Comparison of ENCODE assay signal across 8 mouse cellular contexts in genomic region chr1:133225963-133226660, GRCm38 (mm10).
A peak's percentile ranks its signal among the peaks of the same experiment; 100 is the strongest.
DNase-seq lines count a peak whose midpoint lies in the region; ATAC-seq and TF ChIP-seq lines count a peak whose summit lies in the region.

No protein-coding gene starts in this region.

- TF ChIP-seq POLR2A in cortical plate, adult 2 months (IDR thresholded peaks at IDR 0.05; ENCODE audit: extremely low read depth, insufficient read depth, low read length) = no peak

- 28% methylated on average over 9 of the region's 9 CpGs for WGBS in heart, embryonic 15.5 days

- intact Hi-C loops in gastrocnemius, adult 2 months (cut with DNase I) = loop anchor here (5.0 kb wide), 2 partner anchors 36 to 81 kb away; partner anchors contain the start of gene Golt1a
- intact Hi-C loops in gastrocnemius, postnatal 36 days (cut with DNase I) = loop anchor here (5.0 kb wide), 1 partner anchor 39 kb away; no protein-coding TSS in a partner anchor

- peak; percentile 32; the same call in 1 of the 2 replicates for ATAC-seq in heart, embryonic 15.5 days (replicated peaks; ENCODE audit: insufficient number of reproducible peaks, insufficient read depth, low FRiP score, low read depth)
- ATAC-seq in megakaryocyte-erythroid progenitor cell, adult 5-6 weeks (replicated peaks; ENCODE audit: low FRiP score, low TSS enrichment, poor library complexity, severe bottlenecking) = 0 out of 2 replicates have a peak, but pooled peaks have one; percentile 25

- H3K36me3 ChIP-seq in heart, embryonic 15.5 days = no peaks in the 10 kb centered on the region

- H3K4me2 ChIP-seq in heart, embryonic 15.5 days = peak overlapping the region; percentile 34

- no peaks in the 10 kb centered on the region for H3K27me3 ChIP-seq in heart, embryonic 15.5 days

- DNase-seq in gastrocnemius, adult 2 months = peak; percentile 83
- no peak for DNase-seq in gastrocnemius, postnatal 36 days
- peak; percentile 48 for DNase-seq in layer of hippocampus, adult 9-11 months
- peak; percentile 64 for DNase-seq in thymus, postnatal 14 days
- DNase-seq in spleen, adult 12 weeks (ENCODE audit: low spot score) = no peak

- H3K9me3 ChIP-seq in heart, embryonic 15.5 days (replicated peaks) = no peaks in the 10 kb centered on the region

- H3K9ac ChIP-seq in heart, embryonic 15.5 days = 0 out of 2 replicates have a peak overlapping the region, but pooled peaks have one; percentile 9

- H3K4me3 ChIP-seq in gastrocnemius, adult 2 months = peak overlapping the region; percentile 61
- H3K4me3 ChIP-seq in cortical plate, adult 2 months (ENCODE audit: insufficient read depth, low read length) = no peak overlapping the region
- H3K4me3 ChIP-seq in heart, embryonic 15.5 days = no peak overlapping the region

- TF ChIP-seq CTCF in gastrocnemius, adult 2 months (IDR thresholded peaks at IDR 0.05) = peak; percentile 69
- TF ChIP-seq CTCF in cortical plate, adult 2 months (IDR thresholded peaks at IDR 0.05; ENCODE audit: extremely low read depth, insufficient read depth, low read length) = peak; percentile 25

- peaks cover 8% of the 10 kb centered on the region for H3K4me1 ChIP-seq in cortical plate, adult 2 months (ENCODE audit: control insufficient read depth, insufficient read depth, low read length)
- H3K4me1 ChIP-seq in heart, embryonic 15.5 days (replicated peaks) = peaks cover 52% of the 10 kb centered on the region

- H3K27ac ChIP-seq in gastrocnemius, adult 2 months = peak overlapping the region; percentile 89
- H3K27ac ChIP-seq in cortical plate, adult 2 months (ENCODE audit: insufficient read depth, low read length) = no peak overlapping the region
- peak overlapping the region; percentile 94 for H3K27ac ChIP-seq in heart, embryonic 15.5 days

Comparison
In these comparisons a context has a peak if more than half of its experiments do, and no peak if none do; other contexts are left out.
1. DNase-seq: peak in gastrocnemius, adult 2 months (single experiment), layer of hippocampus, adult 9-11 months (single experiment) and thymus, postnatal 14 days (single experiment); none in gastrocnemius, postnatal 36 days (0 of 2) and spleen, adult 12 weeks (single experiment).